Mouse (Mus musculus): ENCODE results near the gene Adam1b.

DNA sequence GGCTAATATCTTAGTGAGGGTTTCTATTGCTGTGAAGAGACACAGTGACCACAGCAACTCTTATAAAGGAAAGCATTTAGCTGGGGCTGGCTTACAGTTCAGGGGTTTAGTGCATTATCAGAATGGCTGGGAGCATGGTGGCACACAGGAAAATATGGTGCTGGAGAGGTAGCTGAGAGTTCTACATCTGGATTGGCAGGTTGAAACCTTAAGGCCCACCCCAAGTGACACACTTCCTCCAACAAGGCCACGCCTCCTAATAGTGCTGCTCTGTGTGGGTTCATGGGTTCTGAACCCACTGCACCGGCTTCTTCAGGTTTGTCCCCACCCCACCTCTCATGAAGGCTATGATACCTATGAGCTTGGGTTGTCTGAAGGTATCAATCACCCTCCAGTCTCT, 30.8 kb downstream of the Adam1b start:
- TF ChIP-seq CTCF (IDR thresholded peaks at IDR 0.05; ENCODE audit: low read depth) (no peak), EP300 (IDR thresholded peaks at IDR 0.05; ENCODE audit: low read depth) (no peak)
